Mouse (Mus musculus) embryonic facial prominence, embryonic 14.5 days (tissue): ENCODE measurements around the gene Gpr179. TPM values are rescaled to one million over a fixed set of nuclear protein-coding genes. Genes with fewer than 3 reads are reported as not detected.

Source experiments
- ATAC-seq: fragments of 200-750 bp; cut with Nextera tagmentation; 2 replicates; pipeline ENCODE4 v1.8.0; 2017; ENCODE audit warnings: low read depth, moderate number of reproducible peaks, moderate TSS enrichment
- DNase-seq: peaks from one replicate; pipeline ENCODE4 v3.0.0-alpha.2; 2015; ENCODE audit warnings: low spot score
- H3K27ac ChIP-seq: fragments of 300-500 bp; sonication (generic); replicated peaks from 2 replicates; pipeline ENCODE4 v1.5.1; 2014; ENCODE audit warnings: low read depth, mild to moderate bottlenecking, low read length, moderate library complexity
- H3K27me3 ChIP-seq: fragments of 300-500 bp; sonication (generic); replicated peaks from 2 replicates; pipeline ENCODE4 v1.6.1; 2014; ENCODE audit warnings: low read length; ENCODE audit not compliant: control insufficient read depth, insufficient read depth
- H3K36me3 ChIP-seq: fragments of 300-500 bp; sonication (generic); 2 replicates; pipeline ENCODE4 v1.6.1; 2014; ENCODE audit warnings: low read length, mixed read lengths; ENCODE audit not compliant: control insufficient read depth, insufficient read depth
- H3K4me1 ChIP-seq: fragments of 300-500 bp; sonication (generic); 2 replicates; pipeline ENCODE4 v1.6.1; 2014; ENCODE audit warnings: antibody characterized with exemption, low read length; ENCODE audit not compliant: control insufficient read depth, insufficient read depth
- H3K4me2 ChIP-seq: fragments of 300-500 bp; sonication (generic); 2 replicates; pipeline ENCODE4 v1.6.1; 2014; ENCODE audit warnings: low read depth, mild to moderate bottlenecking, low read length, moderate library complexity, mixed read lengths
- H3K4me3 ChIP-seq: fragments of 300-500 bp; sonication (generic); 2 replicates; pipeline ENCODE4 v1.5.1; 2014; ENCODE audit warnings: low read depth, mild to moderate bottlenecking, low read length
- H3K9ac ChIP-seq: fragments of 300-500 bp; sonication (generic); 2 replicates; pipeline ENCODE4 v1.6.1; 2014; ENCODE audit warnings: low read depth, mild to moderate bottlenecking, low read length, moderate library complexity, mixed read lengths
- H3K9me3 ChIP-seq: fragments of 300-500 bp; sonication (generic); 2 replicates; pipeline ENCODE4 v1.6.1; 2016; ENCODE audit warnings: low read length; ENCODE audit not compliant: control insufficient read depth
- WGBS: fragments of 180-500 bp; shearing (Covaris S2); extraction: QIAGEN DNeasy Blood & Tissue Kit; methylation state at CpG from one replicate; pipeline ENCODE4 v1.1.7; 2014; 5-methylcytosine and 5-hydroxymethylcytosine counted together
- polyA plus RNA-seq: library from polyadenylated mRNA; unstranded; fragments of >200 nt; fragmentation: Nextera tagmentation; extraction: Ambion mirVana; gene quantifications from 2 replicates; pipeline ENCODE4 v1.2.1, GENCODE M21; 2014

Gpr179 gene
- polyA plus RNA-seq, 1 experiment from 2014 or later, result 0.15 TPM

- DNase-seq (peak; percentile 74), ATAC-seq (no peak)
- no peaks in the 10 kb centered on the region for H3K36me3 ChIP-seq
- peak overlapping the region; percentile 73 for H3K27ac ChIP-seq
- H3K4me2 ChIP-seq, result peak overlapping the region; percentile 84
- no peaks in the 10 kb centered on the region for H3K9me3 ChIP-seq
- H3K27me3 ChIP-seq, result no peaks in the 10 kb centered on the region
- H3K4me1 ChIP-seq, result peaks cover 8% of the 10 kb centered on the region
- H3K9ac ChIP-seq, result peak overlapping the region; percentile 54
- whole genome bisulfite sequencing, result 3% methylated on average over 18 of the region's 18 CpGs
- peak overlapping the region; percentile 44 for H3K4me3 ChIP-seq
These were observed 40.8 kb downstream of the Gpr179 start for GRCm38 (mm10) chr11:97310895-97311631.

- Histone ChIP-seq H3K4me1 (peaks cover 8% of the 10 kb centered on the region; the same call in 1 of the 2 replicates), H3K4me2 (peak overlapping the region; percentile 84), H3K27me3 (no peaks in the 10 kb centered on the region), H3K9me3 (no peaks in the 10 kb centered on the region), H3K9ac (peak overlapping the region; percentile 57), H3K4me3 (peak overlapping the region; percentile 44), H3K36me3 (no peaks in the 10 kb centered on the region), H3K27ac (peak overlapping the region; percentile 31)
- under 1% methylated on average over 25 of the region's 25 CpGs for WGBS
- peak; percentile 95 for DNase-seq
- ATAC-seq, result peak; percentile 87
These were observed 41.8 kb downstream of the Gpr179 start for GRCm38 (mm10) chr11:97309911-97310571.

DNA sequence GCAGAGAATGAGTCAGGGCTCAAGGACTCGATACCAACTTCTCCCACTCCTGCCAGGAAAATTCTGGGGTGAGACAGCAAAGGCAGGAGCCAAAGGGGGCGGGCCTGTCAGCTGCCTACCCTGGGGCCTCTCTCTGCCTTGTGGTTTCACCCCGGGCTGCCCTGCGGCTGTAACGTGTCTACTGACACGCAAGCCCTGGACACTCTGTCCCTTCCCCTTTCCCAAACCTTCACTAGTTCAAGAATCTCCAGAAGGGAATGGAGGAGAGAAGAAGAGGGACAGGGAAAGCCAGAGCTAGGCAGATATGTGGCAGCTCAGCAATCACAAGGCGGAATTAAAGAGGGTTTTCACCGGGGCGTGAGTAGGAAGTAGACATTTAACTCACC lies 42.4 kb downstream of the Gpr179 start:
- peak overlapping the region; percentile 44 for H3K4me3 ChIP-seq
- H3K27me3 ChIP-seq, result no peaks in the 10 kb centered on the region
- H3K27ac ChIP-seq, result peak overlapping the region; percentile 31
- H3K36me3 ChIP-seq, result no peaks in the 10 kb centered on the region
- ATAC-seq, result 0 out of 2 replicates have a peak, but pooled peaks have one; percentile 28
- H3K4me2 ChIP-seq, result peak overlapping the region; percentile 84
- 1% methylated on average over 9 of the region's 9 CpGs for WGBS
- H3K9ac ChIP-seq, result peak overlapping the region; percentile 57
- DNase-seq, result peak; percentile 77
- H3K4me1 ChIP-seq, result peaks cover 8% of the 10 kb centered on the region; the same call in 1 of the 2 replicates
- H3K9me3 ChIP-seq, result no peaks in the 10 kb centered on the region

GRCm38 (mm10) chr11:97308806-97309450 lies 42.9 kb downstream of the Gpr179 start:
- 54% methylated on average over 3 of the region's 3 CpGs for WGBS

GRCm38 (mm10) chr11:97307294-97308069 lies 44.4 kb downstream of the Gpr179 start:
- ATAC-seq, result no peak
- Histone ChIP-seq H3K36me3 (no peaks in the 10 kb centered on the region), H3K4me3 (no peak overlapping the region), H3K9ac (no peak overlapping the region), H3K27ac (no peak overlapping the region), H3K9me3 (no peaks in the 10 kb centered on the region), H3K4me2 (no peak overlapping the region), H3K4me1 (peaks cover 8% of the 10 kb centered on the region; the same call in 1 of the 2 replicates), H3K27me3 (no peaks in the 10 kb centered on the region)
- no peak for DNase-seq
- 93% methylated on average over 11 of the region's 11 CpGs for WGBS

More at GRCm38 (mm10) chr11:97308806-97309450, 42.9 kb downstream of the Gpr179 start:
- no peak for ATAC-seq
- H3K4me2 ChIP-seq, result peak overlapping the region; percentile 84
- H3K36me3 ChIP-seq, result no peaks in the 10 kb centered on the region
- no peaks in the 10 kb centered on the region for H3K27me3 ChIP-seq
- H3K9me3 ChIP-seq, result no peaks in the 10 kb centered on the region
- no peak for DNase-seq
- H3K4me3 ChIP-seq, result peak overlapping the region; percentile 44
- no peak overlapping the region for H3K27ac ChIP-seq
- H3K4me1 ChIP-seq, result peaks cover 8% of the 10 kb centered on the region; the same call in 1 of the 2 replicates
- 0 out of 2 replicates have a peak overlapping the region, but pooled peaks have one; percentile 57 for H3K9ac ChIP-seq

GRCm38 (mm10) chr11:97304631-97305030 lies 47.2 kb downstream of the Gpr179 start:
- WGBS, result 68% methylated on average over 5 of the region's 5 CpGs

DNA sequence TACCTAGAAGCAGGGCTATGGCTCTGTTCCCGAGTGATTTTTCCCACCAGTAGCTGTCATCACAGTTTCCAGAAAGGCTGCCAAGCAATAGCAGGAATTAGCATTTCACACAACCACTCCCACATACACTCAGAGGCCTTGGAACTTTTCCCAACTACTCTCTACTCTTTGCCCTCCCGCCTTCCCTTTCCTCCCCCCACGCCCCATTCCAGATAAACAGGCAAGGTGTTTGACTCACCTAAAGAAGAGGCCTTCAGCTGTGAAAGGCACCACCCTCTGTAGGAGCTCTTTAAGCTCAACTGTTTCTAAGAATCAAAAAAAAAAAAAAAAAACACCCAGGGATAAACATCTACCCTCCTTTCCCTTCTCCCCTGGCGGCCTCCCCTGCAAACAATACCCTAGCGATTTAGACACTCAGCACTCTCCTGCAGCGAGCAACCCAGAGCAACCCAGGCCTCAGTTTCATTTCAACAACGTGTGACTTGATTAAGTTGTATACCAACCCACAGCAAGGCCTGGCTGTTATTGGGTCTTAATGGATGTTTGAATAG lies 49.6 kb downstream of the Gpr179 start:
- H3K4me1 ChIP-seq, result no peaks in the 10 kb centered on the region

More at GRCm38 (mm10) chr11:97304631-97305030, 47.2 kb downstream of the Gpr179 start:
- no peak overlapping the region for H3K9ac ChIP-seq
- DNase-seq (peak; percentile 52), ATAC-seq (no peak)
- no peaks in the 10 kb centered on the region for H3K27me3 ChIP-seq
- H3K4me2 ChIP-seq, result no peak overlapping the region
- H3K36me3 ChIP-seq, result no peaks in the 10 kb centered on the region
- H3K27ac ChIP-seq, result no peak overlapping the region
- H3K9me3 ChIP-seq, result no peaks in the 10 kb centered on the region
- H3K4me3 ChIP-seq, result no peak overlapping the region
- peaks cover 5% of the 10 kb centered on the region; the same call in 1 of the 2 replicates for H3K4me1 ChIP-seq

More for the DNA sequence above, 49.6 kb downstream of the Gpr179 start:
- Histone ChIP-seq H3K27me3 (no peaks in the 10 kb centered on the region), H3K9ac (peak overlapping the region; percentile 19; the same call in 1 of the 2 replicates), H3K27ac (peak overlapping the region; percentile 71), H3K36me3 (no peaks in the 10 kb centered on the region), H3K4me3 (no peak overlapping the region), H3K9me3 (no peaks in the 10 kb centered on the region), H3K4me2 (no peak overlapping the region)
- 37% methylated on average over 7 of the region's 7 CpGs for WGBS
- DNase-seq, result peak; percentile 85
- ATAC-seq, result no peak; the same call in 1 of the 2 replicates
